Mouse (Mus musculus) midbrain, embryonic 11.5 days (tissue): ENCODE results near the gene Pcsk1n. TPM values are rescaled to one million over a fixed set of nuclear protein-coding genes. Genes with fewer than 3 reads are reported as not detected.
"Not testable (repeated sequence)": the region's sequence is repeated elsewhere in the genome, so short reads cannot be mapped to it uniquely, and the experiment has no call there.

Experiments
- ATAC-seq: fragments of 200-750 bp; cut with Nextera tagmentation; 2 replicates; pipeline ENCODE4 v1.8.0; 2017; ENCODE audit warnings: moderate TSS enrichment, moderate library complexity; ENCODE audit not compliant: low FRiP score
- DNase-seq: peaks from one replicate; pipeline ENCODE4 v3.0.0; 2015; ENCODE audit warnings: low spot score; ENCODE audit errors: missing footprints
- H3K27ac ChIP-seq: fragments of 300-500 bp; sonication (generic); 2 replicates; pipeline ENCODE4 v1.5.1; 2014; ENCODE audit warnings: low read depth, low read length
- H3K27me3 ChIP-seq: fragments of 300-500 bp; sonication (generic); 2 replicates; pipeline ENCODE4 v1.6.1; 2014; ENCODE audit warnings: mild to moderate bottlenecking, low read length, moderate library complexity, mixed read lengths; ENCODE audit not compliant: control insufficient read depth, insufficient read depth
- H3K36me3 ChIP-seq: fragments of 300-500 bp; sonication (generic); 2 replicates; pipeline ENCODE4 v1.6.1; 2014; ENCODE audit warnings: mild to moderate bottlenecking, low read length, moderate library complexity, mixed read lengths; ENCODE audit not compliant: control insufficient read depth, insufficient read depth
- H3K4me1 ChIP-seq: fragments of 300-500 bp; sonication (generic); 2 replicates; pipeline ENCODE4 v1.6.1; 2014; ENCODE audit warnings: low read length; ENCODE audit not compliant: control insufficient read depth, insufficient read depth
- H3K4me2 ChIP-seq: fragments of 300-500 bp; sonication (generic); 2 replicates; pipeline ENCODE4 v1.6.1; 2014; ENCODE audit warnings: mild to moderate bottlenecking, moderate library complexity
- H3K4me3 ChIP-seq: fragments of 300-500 bp; sonication (generic); 2 replicates; pipeline ENCODE4 v1.5.1; 2014; ENCODE audit warnings: low read depth, low read length
- H3K9ac ChIP-seq: fragments of 300-500 bp; sonication (generic); 2 replicates; pipeline ENCODE4 v1.6.1; 2014; ENCODE audit warnings: low read length
- H3K9me3 ChIP-seq: fragments of 300-500 bp; sonication (generic); 2 replicates; pipeline ENCODE4 v1.6.1; 2016; ENCODE audit warnings: low read length; ENCODE audit not compliant: control insufficient read depth
- WGBS: fragments of 180-500 bp; shearing (Covaris S2); extraction: QIAGEN DNeasy Blood & Tissue Kit; methylation state at CpG from one replicate; pipeline ENCODE4 v1.1.7; 2014; 5-methylcytosine and 5-hydroxymethylcytosine counted together
- polyA plus RNA-seq: library from polyadenylated mRNA; unstranded; fragments of >200 nt; fragmentation: Nextera tagmentation; extraction: Ambion mirVana; gene quantifications from 2 replicates; pipeline ENCODE4 v1.2.1, GENCODE M21; 2014

Pcsk1n gene
- polyA plus RNA-seq, 1 experiment from 2014 or later = 26.9 TPM

GRCm38 (mm10) chrX:7904441-7904840 lies 15.2 kb upstream of the Pcsk1n start:
- H3K36me3 ChIP-seq = no peaks in the 10 kb centered on the region; the same call in 1 of the 2 replicates
- H3K27me3 ChIP-seq = no peaks in the 10 kb centered on the region
- 98% methylated on average over 5 of the region's 5 CpGs for WGBS
- H3K9ac ChIP-seq = no peak overlapping the region
- DNase-seq (no peak), ATAC-seq (no peak)
- H3K4me1 ChIP-seq = no peaks in the 10 kb centered on the region; the same call in 1 of the 2 replicates
- no peaks in the 10 kb centered on the region for H3K9me3 ChIP-seq
- H3K4me2 ChIP-seq = no peak overlapping the region
- H3K4me3 ChIP-seq = no peak overlapping the region
- H3K27ac ChIP-seq = no peak overlapping the region

DNA sequence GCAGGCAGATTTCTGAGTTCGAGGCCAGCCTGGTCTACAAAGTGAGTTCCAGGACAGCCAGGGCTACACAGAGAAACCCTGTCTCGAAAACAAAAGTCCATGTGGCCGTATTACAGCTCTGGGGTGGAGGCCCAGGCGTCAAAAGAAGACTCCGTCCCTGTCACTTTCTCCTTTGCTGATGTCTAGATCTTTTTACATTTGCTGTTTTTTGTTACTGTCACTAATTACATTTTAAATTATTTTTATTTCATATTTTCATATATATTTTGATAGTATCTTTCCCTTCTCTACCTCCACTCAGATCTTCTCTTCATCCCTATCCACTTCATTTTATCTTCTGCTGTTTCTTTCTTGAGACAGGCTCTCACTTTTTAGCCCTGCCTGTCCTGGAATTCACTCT lies 11.9 kb upstream of the Pcsk1n start, which contains the start of gene Gm10491:
Gene Gm10491 (minus strand): TSS at position 101 of the 400 bp plus-strand sequence.
- Histone ChIP-seq H3K9me3 (no peaks in the 10 kb centered on the region), H3K4me1 (no peaks in the 10 kb centered on the region), H3K27ac (no peak within 1 kb of the TSS), H3K36me3 (no peaks in the 10 kb centered on the region; the same call in 1 of the 2 replicates), H3K9ac (no peak within 1 kb of the TSS), H3K4me2 (no peak within 1 kb of the TSS), H3K4me3 (no peak within 1 kb of the TSS), H3K27me3 (no peaks in the 10 kb centered on the region)
- ATAC-seq (no peak), DNase-seq (no peak)
- 81% methylated on average over 5 of the region's 5 CpGs for WGBS

DNA sequence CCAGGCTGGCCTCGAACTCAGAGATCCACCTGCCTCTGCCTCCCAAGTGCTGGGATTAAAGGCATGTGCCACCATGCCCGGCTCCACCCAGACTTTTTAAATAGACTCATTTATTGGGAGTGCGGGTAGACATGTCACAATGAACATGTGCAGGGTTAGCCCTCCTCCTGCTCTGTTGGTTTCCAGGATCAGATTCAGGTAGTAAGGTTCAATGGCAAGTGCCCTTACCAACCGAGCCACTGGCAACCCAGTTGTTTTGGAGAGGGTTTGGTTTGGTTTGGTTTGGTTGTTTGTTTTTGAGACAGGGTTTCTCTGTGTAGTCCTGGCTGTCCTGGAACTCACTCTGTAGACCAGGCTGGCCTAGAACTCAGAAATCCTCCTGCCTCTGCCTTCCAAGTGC lies 10.4 kb upstream of the Pcsk1n start, which contains the start of gene Gm10490:
Gene Gm10490 (plus strand): TSS at position 301 of the 400 bp plus-strand sequence.
- H3K36me3 ChIP-seq, DNase-seq, H3K9ac ChIP-seq, H3K4me2 ChIP-seq, H3K27ac ChIP-seq, H3K4me1 ChIP-seq, H3K4me3 ChIP-seq, H3K27me3 ChIP-seq, ATAC-seq, H3K9me3 ChIP-seq: not testable (repeated sequence)
- 87% methylated on average over 4 of the region's 4 CpGs for WGBS

GRCm38 (mm10) chrX:7910473-7910872 lies 9.1 kb upstream of the Pcsk1n start:
- Histone ChIP-seq H3K9me3 (no peaks in the 10 kb centered on the region), H3K27ac (no peak overlapping the region), H3K36me3 (no peaks in the 10 kb centered on the region; the same call in 1 of the 2 replicates), H3K4me1 (no peaks in the 10 kb centered on the region), H3K4me2 (no peak overlapping the region), H3K27me3 (no peaks in the 10 kb centered on the region), H3K9ac (no peak overlapping the region), H3K4me3 (no peak overlapping the region)
- DNase-seq = no peak
- ATAC-seq = no peak
- WGBS = 59% methylated on average over 6 of the region's 6 CpGs

GRCm38 (mm10) chrX:7915669-7916068 lies 4.0 kb upstream of the Pcsk1n start:
- not testable (repeated sequence) for H3K27me3 ChIP-seq, ATAC-seq, H3K27ac ChIP-seq, H3K4me2 ChIP-seq, DNase-seq, H3K36me3 ChIP-seq, H3K9me3 ChIP-seq, H3K9ac ChIP-seq, H3K4me1 ChIP-seq, H3K4me3 ChIP-seq
- 35% methylated on average over 3 of the region's 3 CpGs for WGBS

- not testable (repeated sequence) for ATAC-seq
Measured at GRCm38 (mm10) chrX:7917960-7918359, 1.7 kb upstream of the Pcsk1n start.

DNA sequence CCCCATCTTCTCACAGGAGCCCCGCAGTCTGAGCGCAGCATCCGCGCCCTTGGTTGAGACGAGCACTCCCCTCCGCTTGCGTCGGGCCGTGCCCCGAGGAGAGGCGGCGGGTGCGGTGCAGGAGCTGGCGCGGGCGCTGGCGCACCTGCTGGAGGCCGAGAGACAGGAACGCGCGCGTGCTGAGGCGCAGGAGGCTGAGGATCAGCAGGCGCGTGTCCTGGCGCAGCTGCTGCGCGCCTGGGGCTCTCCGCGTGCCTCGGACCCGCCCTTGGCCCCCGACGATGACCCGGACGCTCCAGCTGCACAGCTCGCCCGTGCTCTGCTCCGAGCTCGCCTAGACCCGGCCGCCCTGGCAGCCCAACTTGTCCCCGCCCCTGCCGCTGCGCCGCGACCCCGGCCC lies 2.4 kb downstream of the Pcsk1n start:
- no peak for DNase-seq
- peak; percentile 41 for ATAC-seq
- Histone ChIP-seq H3K27ac (no peak overlapping the region), H3K9ac (peak overlapping the region; percentile 54), H3K9me3 (no peaks in the 10 kb centered on the region), H3K27me3 (peaks cover 28% of the 10 kb centered on the region), H3K4me3 (peak overlapping the region; percentile 30), H3K4me1 (peaks cover 9% of the 10 kb centered on the region), H3K4me2 (peak overlapping the region; percentile 52), H3K36me3 (no peaks in the 10 kb centered on the region)
- 12% methylated on average over 42 of the region's 48 CpGs for WGBS

More at GRCm38 (mm10) chrX:7917960-7918359, 1.7 kb upstream of the Pcsk1n start:
- WGBS = 79% methylated on average over 6 of the region's 6 CpGs
- H3K9me3 ChIP-seq, H3K4me2 ChIP-seq, H3K36me3 ChIP-seq, DNase-seq, H3K27ac ChIP-seq, H3K9ac ChIP-seq, H3K4me3 ChIP-seq, H3K4me1 ChIP-seq: not testable (repeated sequence)
- peaks cover 17% of the 10 kb centered on the region; the same call in 1 of the 2 replicates for H3K27me3 ChIP-seq

DNA sequence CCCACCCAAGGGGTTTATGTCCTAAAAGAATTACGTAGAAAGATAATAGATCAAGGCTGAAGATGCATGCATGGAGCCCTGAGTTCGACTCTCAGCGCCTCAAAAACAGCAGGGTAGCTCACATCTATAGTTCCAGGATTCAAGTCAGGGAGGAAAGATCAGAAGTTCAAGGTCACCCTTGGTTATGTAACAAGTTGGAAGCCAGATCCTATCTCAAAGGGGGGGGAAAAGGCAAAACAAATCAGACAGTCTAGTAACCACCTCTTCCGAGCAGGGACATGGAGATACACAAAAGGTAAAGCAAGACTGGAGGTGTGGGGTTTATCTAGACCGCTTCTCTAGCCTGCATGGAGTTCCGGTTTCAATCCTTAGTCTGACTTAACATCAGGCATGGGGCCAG lies 6.6 kb downstream of the Pcsk1n start:
- Histone ChIP-seq H3K9me3 (no peaks in the 10 kb centered on the region), H3K27me3 (peaks cover 26% of the 10 kb centered on the region), H3K36me3 (0 out of 2 replicates have a peak, but pooled peaks cover under 1% of the 10 kb centered on the region), H3K27ac (no peak overlapping the region), H3K4me2 (no peak overlapping the region), H3K9ac (no peak overlapping the region), H3K4me1 (peaks cover 6% of the 10 kb centered on the region), H3K4me3 (no peak overlapping the region)
- ATAC-seq = no peak
- no peak for DNase-seq
- WGBS = 70% methylated on average over 6 of the region's 6 CpGs

DNA sequence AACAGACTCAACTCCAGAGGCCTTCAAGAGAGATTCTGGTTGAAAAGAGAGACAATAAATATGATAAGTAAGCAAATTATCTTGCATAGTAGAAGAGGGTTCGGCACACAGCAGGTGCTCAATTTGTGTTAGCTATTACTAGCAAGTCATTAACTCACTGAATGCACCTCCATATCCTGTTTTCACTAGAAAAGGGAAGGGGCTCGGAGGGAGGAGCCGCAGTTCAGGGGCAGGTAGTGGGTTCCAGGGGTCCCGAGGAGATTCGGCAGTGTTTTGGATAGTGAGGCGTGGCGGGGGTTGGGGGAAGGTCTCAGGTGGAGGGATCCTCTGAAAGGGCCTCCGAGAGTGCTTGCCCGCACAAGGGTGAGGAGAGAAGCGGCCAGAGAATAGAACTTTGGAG lies 7.5 kb downstream of the Pcsk1n start:
- Histone ChIP-seq H3K4me3 (no peak overlapping the region), H3K27me3 (peaks cover 19% of the 10 kb centered on the region), H3K9ac (no peak overlapping the region), H3K9me3 (no peaks in the 10 kb centered on the region), H3K36me3 (0 out of 2 replicates have a peak, but pooled peaks cover 4% of the 10 kb centered on the region), H3K4me2 (no peak overlapping the region), H3K4me1 (peaks cover 6% of the 10 kb centered on the region), H3K27ac (no peak overlapping the region)
- 22% methylated on average over 10 of the region's 10 CpGs for WGBS
- no peak for DNase-seq
- no peak for ATAC-seq
